Mouse (Mus musculus) skeletal muscle tissue, postnatal 0 days (tissue): ENCODE results near the gene Parn. TPM values are rescaled to one million over a fixed set of nuclear protein-coding genes. Genes with fewer than 3 reads are reported as not detected.

Experiments used
- polyA plus RNA-seq: library from polyadenylated mRNA; unstranded; fragments of >200 nt; fragmentation: Nextera tagmentation; extraction: Ambion mirVana; gene quantifications from 2 replicates; pipeline ENCODE4 v1.2.1, GENCODE M21; 2015

The Parn gene
- 15.3 and 15.9 TPM in 2 replicates for polyA plus RNA-seq

GRCm38 (mm10) chr16:13667878-13668343, at the start of gene Parn:
Gene Parn (minus strand): TSS chr16:13668170.

GRCm38 (mm10) chr16:13671685-13672385, 3.9 kb upstream of the Parn start, which contains the start of the genes Bfar and 3110001I22Rik:
Gene Bfar (plus strand): TSS chr16:13671858.
Gene 3110001I22Rik (plus strand): TSS chr16:13671929.

Other genes starting within 250 kb of the Parn start
- 27.8 and 30.8 TPM in 2 replicates for gene Bfar, start 3.7 kb upstream of the Parn start, polyA plus RNA-seq
- 1.6 and 1.9 TPM in 2 replicates for gene 3110001I22Rik, start 3.8 kb upstream of the Parn start, polyA plus RNA-seq
- not detected in 2 replicates for gene Pla2g10, start 62.8 kb upstream of the Parn start, polyA plus RNA-seq
- 27.3 and 30.3 TPM in 2 replicates for gene Rrn3, start 112.5 kb upstream of the Parn start, polyA plus RNA-seq
- 114 and 122 TPM in 2 replicates for gene Ntan1, start 150.7 kb upstream of the Parn start, polyA plus RNA-seq
- gene Pdxdc1, start 235.0 kb upstream of the Parn start, polyA plus RNA-seq = 36.5 and 43.2 TPM in 2 replicates
- 2.3 and 2.5 TPM in 2 replicates for gene Mpv17l, start 235.0 kb upstream of the Parn start, polyA plus RNA-seq